24 mouse cellular contexts compared by ENCODE assay signal in the genomic region with DNA sequence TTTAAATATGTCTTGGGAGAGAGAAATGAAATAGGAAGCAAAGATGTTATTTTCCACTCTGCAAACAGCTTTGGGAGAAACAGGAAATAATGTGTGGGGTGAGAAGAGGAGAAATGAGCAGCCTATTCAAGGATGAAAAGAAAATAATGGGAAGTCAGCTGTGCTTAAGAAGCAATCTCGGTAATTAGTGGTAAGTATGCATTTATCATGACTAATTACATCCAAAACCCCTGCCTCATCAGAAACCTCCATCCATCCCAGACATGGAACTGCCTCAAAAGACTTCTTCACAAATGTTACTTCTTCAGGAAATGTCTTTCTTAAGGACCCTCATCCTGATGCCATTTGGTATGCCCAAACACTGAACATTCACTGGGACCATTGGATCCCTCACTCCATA.
DNase-seq lines count a peak whose midpoint lies in the region; ATAC-seq and TF ChIP-seq lines count a peak whose summit lies in the region.
"Had no signal": no experiment of that assay in that cellular context is flagged by ENCODE, and none has a peak within 500 bp of the region (broad histone marks: within the 10 kb centered on the region; RNA-seq: fewer than 3 reads in every experiment).

No protein-coding gene starts in this region.

- no peak overlapping the region for H3K4me3 ChIP-seq in forebrain, embryonic 13.5 days
- no peak overlapping the region for H3K4me3 ChIP-seq in forebrain, embryonic 12.5 days (replicated peaks)
- H3K4me3 ChIP-seq in hindbrain, embryonic 14.5 days (replicated peaks; ENCODE audit: low read length): no peak overlapping the region
- H3K4me3 ChIP-seq in hindbrain, embryonic 16.5 days (ENCODE audit: low read length): no peak overlapping the region
- H3K4me3 ChIP-seq in olfactory bulb, adult 2 months (ENCODE audit: insufficient read depth, low read depth, low read length): no peak overlapping the region
- H3K4me3 ChIP-seq: embryonic facial prominence, embryonic 12.5 days; embryonic facial prominence, embryonic 15.5 days; gastrocnemius, adult 2 months; hindbrain, embryonic 12.5 days had no signal

- H3K4me2 ChIP-seq in forebrain, embryonic 13.5 days: no peak overlapping the region
- no peak overlapping the region for H3K4me2 ChIP-seq in forebrain, embryonic 12.5 days
- H3K4me2 ChIP-seq in hindbrain, embryonic 14.5 days (replicated peaks): no peak overlapping the region
- H3K4me2 ChIP-seq in hindbrain, embryonic 16.5 days (ENCODE audit: low read length): no peak overlapping the region
- H3K4me2 ChIP-seq: embryonic facial prominence, embryonic 12.5 days; embryonic facial prominence, embryonic 15.5 days; heart, embryonic 11.5 days; hindbrain, embryonic 12.5 days had no signal

- H3K9me3 ChIP-seq in forebrain, embryonic 13.5 days (replicated peaks): no peaks in the 10 kb centered on the region
- no peaks in the 10 kb centered on the region for H3K9me3 ChIP-seq in forebrain, embryonic 12.5 days
- H3K9me3 ChIP-seq in hindbrain, embryonic 14.5 days (ENCODE audit: control insufficient read depth, low read length): no peaks in the 10 kb centered on the region
- H3K9me3 ChIP-seq in hindbrain, embryonic 16.5 days (ENCODE audit: control insufficient read depth, low read length): no peaks in the 10 kb centered on the region
- H3K9me3 ChIP-seq: embryonic facial prominence, embryonic 12.5 days; embryonic facial prominence, embryonic 15.5 days; hindbrain, embryonic 12.5 days had no signal

- TF ChIP-seq POLR2A in olfactory bulb, adult 2 months (IDR thresholded peaks at IDR 0.05; ENCODE audit: insufficient read depth, low read depth, low read length): no peak

- H3K27ac ChIP-seq in forebrain, embryonic 13.5 days: no peak overlapping the region
- no peak overlapping the region for H3K27ac ChIP-seq in forebrain, embryonic 12.5 days
- H3K27ac ChIP-seq in hindbrain, embryonic 14.5 days: no peak overlapping the region
- no peak overlapping the region for H3K27ac ChIP-seq in hindbrain, embryonic 16.5 days (ENCODE audit: low read depth, low read length)
- peak overlapping the region; percentile 66; the same call in 1 of the 2 replicates for H3K27ac ChIP-seq in olfactory bulb, adult 2 months (ENCODE audit: insufficient read depth, low read depth, low read length)
- H3K27ac ChIP-seq: embryonic facial prominence, embryonic 12.5 days; embryonic facial prominence, embryonic 15.5 days; gastrocnemius, adult 2 months; hindbrain, embryonic 12.5 days; hindbrain, postnatal 0 days had no signal

- H3K27me3 ChIP-seq in forebrain, embryonic 13.5 days: no peaks in the 10 kb centered on the region
- no peaks in the 10 kb centered on the region for H3K27me3 ChIP-seq in forebrain, embryonic 12.5 days
- no peaks in the 10 kb centered on the region for H3K27me3 ChIP-seq in hindbrain, embryonic 14.5 days (ENCODE audit: control insufficient read depth, insufficient read depth, low read length)
- H3K27me3 ChIP-seq in hindbrain, embryonic 16.5 days (replicated peaks; ENCODE audit: control insufficient read depth, insufficient read depth, low read length): no peaks in the 10 kb centered on the region
- H3K27me3 ChIP-seq: embryonic facial prominence, embryonic 12.5 days; embryonic facial prominence, embryonic 15.5 days; hindbrain, embryonic 12.5 days had no signal

- peak; percentile 21 for DNase-seq in hindbrain, embryonic 14.5 days (ENCODE audit: low spot score)
- no peak for DNase-seq in neural tube, embryonic 10.5 days (ENCODE audit: extremely low spot score, low spot score)
- DNase-seq: adrenal gland, adult 8-10 months; adrenal gland, postnatal 25 days; cerebellum, adult 11 months; cerebellum, adult 2 months; cerebellum, adult 9-11 months; cerebellum, postnatal 25 days; gastrocnemius, adult 2 months; gastrocnemius, postnatal 14 days; heart, adult 11 months; kidney, adult 18-20 months had no signal

- 0 out of 2 replicates have a peak, but pooled peaks have one; percentile 30 for ATAC-seq in forebrain, embryonic 13.5 days
- no peak for ATAC-seq in forebrain, embryonic 12.5 days (ENCODE audit: low FRiP score)
- no peak for ATAC-seq in hindbrain, embryonic 14.5 days (ENCODE audit: low FRiP score)
- ATAC-seq in hindbrain, embryonic 16.5 days: no peak
- ATAC-seq: activated CD4-positive, CD25-positive, alpha-beta regulatory T cell, adult 4 months; hindbrain, postnatal 0 days; inflammation-experienced regulatory T-cells, adult 6 months; intestine, embryonic 16.5 days had no signal

- H3K4me1 ChIP-seq in forebrain, embryonic 13.5 days: no peaks in the 10 kb centered on the region
- H3K4me1 ChIP-seq in forebrain, embryonic 12.5 days: no peaks in the 10 kb centered on the region
- no peaks in the 10 kb centered on the region for H3K4me1 ChIP-seq in hindbrain, embryonic 14.5 days (replicated peaks; ENCODE audit: control insufficient read depth, insufficient read depth, low read length)
- H3K4me1 ChIP-seq in hindbrain, embryonic 16.5 days (ENCODE audit: control insufficient read depth, insufficient read depth, low read depth, low read length): no peaks in the 10 kb centered on the region
- H3K4me1 ChIP-seq in olfactory bulb, adult 2 months (ENCODE audit: control insufficient read depth, insufficient read depth, low read length): no peaks in the 10 kb centered on the region
- H3K4me1 ChIP-seq: embryonic facial prominence, embryonic 12.5 days; embryonic facial prominence, embryonic 15.5 days; hindbrain, embryonic 12.5 days had no signal

- H3K36me3 ChIP-seq in forebrain, embryonic 13.5 days (ENCODE audit: poor library complexity, severe bottlenecking): no peaks in the 10 kb centered on the region
- H3K36me3 ChIP-seq in forebrain, embryonic 12.5 days (replicated peaks): no peaks in the 10 kb centered on the region
- H3K36me3 ChIP-seq in hindbrain, embryonic 14.5 days (replicated peaks; ENCODE audit: control insufficient read depth, insufficient read depth): no peaks in the 10 kb centered on the region
- no peaks in the 10 kb centered on the region for H3K36me3 ChIP-seq in hindbrain, embryonic 16.5 days (ENCODE audit: control insufficient read depth, insufficient read depth, low read length)
- H3K36me3 ChIP-seq: embryonic facial prominence, embryonic 12.5 days; embryonic facial prominence, embryonic 15.5 days; hindbrain, embryonic 12.5 days had no signal

- H3K9ac ChIP-seq in forebrain, embryonic 13.5 days: no peak overlapping the region
- no peak overlapping the region for H3K9ac ChIP-seq in forebrain, embryonic 12.5 days
- H3K9ac ChIP-seq in hindbrain, embryonic 14.5 days: no peak overlapping the region
- H3K9ac ChIP-seq in hindbrain, embryonic 16.5 days (ENCODE audit: low read depth, low read length): no peak overlapping the region
- H3K9ac ChIP-seq: embryonic facial prominence, embryonic 12.5 days; embryonic facial prominence, embryonic 15.5 days; hindbrain, embryonic 12.5 days had no signal

- 67% methylated on average over 1 of the region's 1 CpGs for WGBS in forebrain, embryonic 13.5 days
- 68% methylated on average over 1 of the region's 1 CpGs for WGBS in forebrain, embryonic 12.5 days
- WGBS in hindbrain, embryonic 14.5 days: 73% methylated on average over 1 of the region's 1 CpGs
- WGBS in hindbrain, embryonic 16.5 days: 72% methylated on average over 1 of the region's 1 CpGs
- WGBS in olfactory bulb, adult 2 months: 26% methylated on average over 1 of the region's 1 CpGs

- no peak for TF ChIP-seq CTCF in olfactory bulb, adult 2 months (IDR thresholded peaks at IDR 0.05; ENCODE audit: insufficient read depth, low read depth, low read length)
